Mouse (Mus musculus): Measurements from ENCODE around the gene Gm5148. TPM values are rescaled to one million over a fixed set of nuclear protein-coding genes. Genes with fewer than 3 reads are reported as not detected.
A peak's percentile ranks its signal among the peaks of the same experiment; 100 is the strongest.

The Gm5148 gene
- polyA plus RNA-seq, 1 experiment from 2014 or later, result 8.1 TPM

DNA sequence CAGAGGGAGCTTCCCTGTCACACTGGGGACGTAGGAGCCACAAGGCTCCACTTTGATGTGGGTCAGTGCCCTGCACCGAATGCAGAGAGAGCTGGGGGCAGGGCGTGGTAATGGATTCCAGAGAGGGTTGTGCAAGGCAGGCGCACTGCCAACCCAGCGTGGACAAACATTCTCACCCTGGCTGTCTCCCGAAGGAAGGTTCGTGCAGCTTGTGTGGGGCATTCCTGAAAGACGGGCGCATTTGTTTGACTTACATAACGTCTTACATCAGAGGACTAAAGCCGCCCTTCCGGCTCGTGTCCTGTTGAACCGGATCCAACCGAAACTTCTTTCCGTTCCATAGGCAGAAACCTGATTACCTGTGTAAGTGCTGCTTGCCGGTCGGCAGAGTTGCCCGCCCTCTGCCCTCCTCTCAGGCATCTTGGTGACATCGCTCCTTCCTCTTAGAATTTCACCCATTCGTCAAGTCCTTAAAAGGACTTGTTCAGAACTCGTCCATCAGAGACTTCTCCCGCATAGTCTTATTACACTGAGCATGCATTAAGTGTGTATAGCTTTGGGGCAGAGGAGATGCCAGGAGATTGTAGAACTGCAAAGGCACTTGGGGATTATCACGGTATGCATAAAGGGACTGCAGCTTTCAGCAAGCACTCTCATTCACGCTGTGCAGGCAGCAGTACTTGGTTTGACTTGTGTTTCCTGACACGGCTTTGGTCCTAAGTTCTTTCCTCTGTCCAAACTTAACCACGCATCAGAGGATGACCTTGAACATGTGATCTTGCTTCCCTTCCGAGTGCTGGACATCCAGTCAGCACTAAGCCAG, 36.9 kb downstream of the Gm5148 start:
- H3K4me3 ChIP-seq (ENCODE audit: low read length), result peak overlapping the region; percentile 17; the same call in 1 of the 2 replicates
- peak overlapping the region; percentile 31 for H3K9ac ChIP-seq (ENCODE audit: low read depth, low read length)
- ATAC-seq (ENCODE audit: low FRiP score, low TSS enrichment), result peak; percentile 76; the same call in 1 of the 2 replicates
- no peaks in the 10 kb centered on the region for H3K9me3 ChIP-seq (ENCODE audit: control insufficient read depth, low read length)
- H3K4me1 ChIP-seq (ENCODE audit: control insufficient read depth, insufficient read depth, low read length), result peaks cover 7% of the 10 kb centered on the region
- WGBS, result 25% methylated on average over 28 of the region's 28 CpGs
- peak overlapping the region; percentile 45 for H3K4me2 ChIP-seq (replicated peaks; ENCODE audit: low read depth, low read length)
- no peaks in the 10 kb centered on the region for H3K36me3 ChIP-seq (ENCODE audit: control insufficient read depth, insufficient read depth, low read length)
- H3K27ac ChIP-seq (ENCODE audit: low read depth, low read length), result peak overlapping the region; percentile 53; the same call in 1 of the 2 replicates
- H3K27me3 ChIP-seq (ENCODE audit: control insufficient read depth, insufficient read depth, low read length), result no peaks in the 10 kb centered on the region

DNA sequence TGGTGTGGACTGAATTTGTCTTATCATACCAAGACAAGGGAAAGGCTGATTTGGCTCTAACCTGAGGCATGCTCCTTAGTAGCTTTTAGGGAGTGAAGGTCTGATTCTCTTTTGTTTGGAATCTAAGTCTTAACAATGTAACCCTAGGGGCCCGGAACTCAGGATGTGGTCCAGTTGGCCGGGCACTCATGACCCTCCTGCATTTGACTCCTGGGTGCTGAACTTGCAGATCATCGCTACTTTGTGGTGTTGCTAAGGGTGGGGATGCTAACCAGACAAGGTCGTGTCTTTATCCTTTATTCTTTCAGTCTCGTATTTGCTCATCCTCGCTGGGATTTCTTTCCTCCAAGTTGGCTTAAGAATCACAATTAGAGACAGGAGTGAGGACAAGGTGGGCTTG, 37.5 kb downstream of the Gm5148 start:
- H3K9ac ChIP-seq (ENCODE audit: low read depth, low read length), result peak overlapping the region; percentile 31
- H3K27me3 ChIP-seq (ENCODE audit: control insufficient read depth, insufficient read depth, low read length), result no peaks in the 10 kb centered on the region
- ATAC-seq (ENCODE audit: low FRiP score, low TSS enrichment), result no peak
- 25% methylated on average over 6 of the region's 6 CpGs for WGBS
- peak overlapping the region; percentile 45 for H3K4me2 ChIP-seq (replicated peaks; ENCODE audit: low read depth, low read length)
- H3K4me1 ChIP-seq (ENCODE audit: control insufficient read depth, insufficient read depth, low read length), result peaks cover 7% of the 10 kb centered on the region
- peak overlapping the region; percentile 53; the same call in 1 of the 2 replicates for H3K27ac ChIP-seq (ENCODE audit: low read depth, low read length)
- H3K4me3 ChIP-seq (ENCODE audit: low read length), result peak overlapping the region; percentile 17; the same call in 1 of the 2 replicates
- no peaks in the 10 kb centered on the region for H3K36me3 ChIP-seq (ENCODE audit: control insufficient read depth, insufficient read depth, low read length)
- no peaks in the 10 kb centered on the region for H3K9me3 ChIP-seq (ENCODE audit: control insufficient read depth, low read length)

DNA sequence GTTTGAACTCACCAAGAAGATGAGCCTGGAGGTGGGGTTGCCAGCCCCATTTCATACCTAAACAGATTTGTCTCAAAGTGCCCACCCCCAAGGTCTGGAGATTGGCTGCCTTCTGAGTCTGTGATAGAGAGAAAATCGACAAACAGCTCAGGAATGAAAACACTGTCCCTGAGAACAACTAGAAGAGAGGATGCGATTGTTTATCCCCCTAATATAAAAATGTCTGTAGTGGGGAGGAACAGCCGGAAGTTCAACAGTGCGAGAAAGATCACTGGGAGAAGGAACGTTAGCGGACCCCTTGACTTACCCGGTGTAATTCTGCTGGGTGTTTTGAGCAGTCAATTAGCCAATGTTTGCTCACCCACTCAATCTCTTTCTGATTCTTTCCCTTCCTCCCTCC, 38.1 kb downstream of the Gm5148 start:
- H3K9me3 ChIP-seq (ENCODE audit: control insufficient read depth, low read length), result no peaks in the 10 kb centered on the region
- H3K27me3 ChIP-seq (ENCODE audit: control insufficient read depth, insufficient read depth, low read length), result no peaks in the 10 kb centered on the region
- ATAC-seq (ENCODE audit: low FRiP score, low TSS enrichment), result no peak
- WGBS, result 25% methylated on average over 7 of the region's 7 CpGs
- no peak overlapping the region for H3K4me3 ChIP-seq (ENCODE audit: low read length)
- peaks cover 7% of the 10 kb centered on the region for H3K4me1 ChIP-seq (ENCODE audit: control insufficient read depth, insufficient read depth, low read length)
- no peak overlapping the region for H3K9ac ChIP-seq (ENCODE audit: low read depth, low read length)
- H3K4me2 ChIP-seq (replicated peaks; ENCODE audit: low read depth, low read length), result no peak overlapping the region
- H3K36me3 ChIP-seq (ENCODE audit: control insufficient read depth, insufficient read depth, low read length), result no peaks in the 10 kb centered on the region
- no peak overlapping the region for H3K27ac ChIP-seq (ENCODE audit: low read depth, low read length)

DNA sequence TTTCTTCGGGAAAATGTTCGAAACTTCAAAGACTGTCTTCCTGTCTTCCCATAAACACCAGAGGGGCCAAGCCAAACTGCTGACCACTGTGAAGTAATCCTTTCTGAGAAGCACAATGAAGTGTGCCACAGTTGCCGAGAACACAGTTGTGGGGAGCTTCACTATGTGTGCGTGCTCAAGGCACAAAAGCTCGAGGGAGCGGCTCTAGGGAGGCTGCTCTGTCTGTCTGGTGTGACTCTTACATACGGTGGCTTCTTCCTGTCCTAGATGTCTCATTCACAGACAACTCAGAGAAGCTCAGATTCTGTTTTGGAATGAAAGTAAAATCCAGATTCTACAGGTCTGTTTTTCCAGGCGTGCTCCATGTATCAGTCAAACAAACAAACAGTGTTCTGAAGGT, 48.0 kb downstream of the Gm5148 start:
- H3K27me3 ChIP-seq (ENCODE audit: control insufficient read depth, insufficient read depth, low read length), result no peaks in the 10 kb centered on the region
- peaks cover 24% of the 10 kb centered on the region for H3K4me1 ChIP-seq (ENCODE audit: control insufficient read depth, insufficient read depth, low read length)
- H3K27ac ChIP-seq (ENCODE audit: low read depth, low read length), result no peak overlapping the region
- no peak overlapping the region for H3K9ac ChIP-seq (ENCODE audit: low read depth, low read length)
- no peak for ATAC-seq (ENCODE audit: low FRiP score, low TSS enrichment)
- 79% methylated on average over 8 of the region's 8 CpGs for whole genome bisulfite sequencing
- no peaks in the 10 kb centered on the region for H3K36me3 ChIP-seq (ENCODE audit: control insufficient read depth, insufficient read depth, low read length)
- H3K9me3 ChIP-seq (ENCODE audit: control insufficient read depth, low read length), result no peaks in the 10 kb centered on the region
- H3K4me3 ChIP-seq (ENCODE audit: low read length), result no peak overlapping the region
- H3K4me2 ChIP-seq (replicated peaks; ENCODE audit: low read depth, low read length), result no peak overlapping the region

DNA sequence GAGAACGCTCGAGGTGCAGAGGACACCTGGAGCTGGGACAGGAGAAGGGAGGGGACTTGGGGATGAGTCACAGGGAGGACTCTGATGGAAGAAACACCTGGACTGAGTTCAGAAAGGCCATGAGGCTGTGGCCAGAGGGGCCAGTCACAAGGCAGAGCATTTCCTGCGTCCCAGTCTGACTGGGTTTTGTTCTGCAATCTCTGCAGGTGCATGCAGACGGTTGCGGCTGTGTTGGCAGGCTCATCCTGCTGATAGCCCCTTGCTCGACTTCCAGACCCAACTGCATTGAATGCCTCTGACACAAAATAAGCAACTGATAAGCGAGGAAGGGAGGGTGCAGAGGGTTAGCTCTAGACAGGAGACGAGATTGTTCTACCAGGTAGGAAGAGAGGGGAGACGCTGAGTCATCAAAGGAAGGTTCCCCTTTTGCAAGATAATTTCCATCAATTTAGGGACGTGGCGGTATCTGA, 49.2 kb downstream of the Gm5148 start:
- no peak overlapping the region for H3K4me2 ChIP-seq (replicated peaks; ENCODE audit: low read depth, low read length)
- peaks cover 24% of the 10 kb centered on the region for H3K4me1 ChIP-seq (ENCODE audit: control insufficient read depth, insufficient read depth, low read length)
- ATAC-seq (ENCODE audit: low FRiP score, low TSS enrichment), result no peak
- no peaks in the 10 kb centered on the region for H3K9me3 ChIP-seq (ENCODE audit: control insufficient read depth, low read length)
- no peak overlapping the region for H3K27ac ChIP-seq (ENCODE audit: low read depth, low read length)
- no peaks in the 10 kb centered on the region for H3K27me3 ChIP-seq (ENCODE audit: control insufficient read depth, insufficient read depth, low read length)
- WGBS, result 80% methylated on average over 11 of the region's 11 CpGs
- H3K4me3 ChIP-seq (ENCODE audit: low read length), result no peak overlapping the region
- no peaks in the 10 kb centered on the region for H3K36me3 ChIP-seq (ENCODE audit: control insufficient read depth, insufficient read depth, low read length)
- H3K9ac ChIP-seq (ENCODE audit: low read depth, low read length), result no peak overlapping the region

DNA sequence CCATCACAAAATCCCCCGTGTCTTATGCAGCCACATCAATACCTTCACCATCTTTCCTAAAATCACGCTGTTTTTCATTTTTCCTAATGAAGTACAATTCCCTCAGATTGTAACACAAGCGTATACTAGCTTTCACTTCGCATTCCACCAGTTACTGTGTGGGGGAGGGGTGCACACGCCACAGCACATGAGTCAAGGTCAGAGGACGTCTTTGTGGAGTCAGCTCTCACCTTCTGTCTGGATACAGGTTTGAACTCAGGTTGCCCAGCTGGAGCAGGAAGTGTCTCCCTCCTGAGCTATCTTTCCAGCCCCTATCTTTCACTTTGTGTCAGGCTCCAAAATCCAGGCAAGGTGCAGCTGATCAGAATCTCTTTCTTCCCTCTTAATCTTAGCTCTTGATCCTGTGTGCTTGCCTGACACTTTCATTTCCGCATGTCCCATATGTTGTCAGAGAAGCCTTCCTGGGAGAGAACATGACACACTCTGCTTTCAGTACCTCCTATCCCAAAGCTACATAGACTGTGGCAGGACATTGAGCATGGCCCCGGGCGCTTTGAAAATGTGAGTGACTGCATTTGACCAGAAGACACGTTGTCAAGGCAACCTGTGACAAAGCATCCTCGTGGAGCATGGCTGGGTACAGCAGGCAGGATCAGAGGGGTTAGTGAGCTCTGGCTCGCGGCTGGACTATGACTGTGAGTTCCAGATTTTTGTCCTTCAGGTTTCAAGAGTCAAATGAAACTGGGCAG, 50.6 kb downstream of the Gm5148 start:
- H3K27me3 ChIP-seq (ENCODE audit: control insufficient read depth, insufficient read depth, low read length), result no peaks in the 10 kb centered on the region
- WGBS, result 61% methylated on average over 13 of the region's 13 CpGs
- H3K9me3 ChIP-seq (ENCODE audit: control insufficient read depth, low read length), result peaks cover 10% of the 10 kb centered on the region
- no peaks in the 10 kb centered on the region for H3K36me3 ChIP-seq (ENCODE audit: control insufficient read depth, insufficient read depth, low read length)
- H3K4me2 ChIP-seq (replicated peaks; ENCODE audit: low read depth, low read length), result no peak overlapping the region
- peaks cover 24% of the 10 kb centered on the region for H3K4me1 ChIP-seq (ENCODE audit: control insufficient read depth, insufficient read depth, low read length)
- H3K9ac ChIP-seq (ENCODE audit: low read depth, low read length), result no peak overlapping the region
- no peak overlapping the region for H3K4me3 ChIP-seq (ENCODE audit: low read length)
- ATAC-seq (ENCODE audit: low FRiP score, low TSS enrichment), result no peak
- H3K27ac ChIP-seq (ENCODE audit: low read depth, low read length), result no peak overlapping the region

DNA sequence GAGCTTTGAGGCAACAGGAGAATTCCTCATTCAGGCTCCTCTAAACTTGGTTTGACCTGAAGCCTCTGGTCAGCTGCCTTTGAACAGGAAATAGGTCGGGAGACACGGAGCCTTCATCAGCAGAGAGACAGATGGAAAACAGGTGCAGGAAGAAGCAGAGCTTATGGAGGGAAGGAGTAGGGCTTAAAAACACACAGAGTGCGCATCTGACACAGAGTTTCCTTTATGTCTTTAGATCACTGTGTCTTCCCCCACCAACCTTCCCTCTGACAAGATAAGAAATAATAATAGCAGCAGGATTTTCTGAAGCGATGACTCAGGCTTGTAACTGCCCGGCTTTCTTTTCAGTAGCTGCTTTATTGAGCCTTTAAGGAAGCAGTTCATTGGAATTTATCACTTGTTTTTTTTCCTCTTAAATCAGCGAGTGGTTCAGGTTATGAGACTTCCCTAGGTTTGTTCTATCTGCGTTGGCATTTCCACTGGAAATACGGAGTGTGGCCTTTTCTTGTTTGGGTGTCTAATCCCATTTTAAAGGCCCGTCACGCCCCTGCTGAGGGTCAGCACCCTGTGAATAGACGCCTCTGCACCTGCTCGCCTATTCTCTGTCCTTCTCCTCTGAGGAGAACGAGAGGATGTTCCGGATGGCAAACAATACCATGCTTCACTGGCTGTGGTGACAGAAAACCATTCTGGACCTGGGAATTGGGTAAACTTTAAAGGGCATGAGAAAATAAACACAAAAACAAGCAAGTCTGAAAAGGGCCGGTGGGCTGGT, 51.8 kb downstream of the Gm5148 start:
- no peak overlapping the region for H3K4me2 ChIP-seq (replicated peaks; ENCODE audit: low read depth, low read length)
- no peak overlapping the region for H3K9ac ChIP-seq (ENCODE audit: low read depth, low read length)
- peaks cover 12% of the 10 kb centered on the region for H3K9me3 ChIP-seq (ENCODE audit: control insufficient read depth, low read length)
- ATAC-seq (ENCODE audit: low FRiP score, low TSS enrichment), result 0 out of 2 replicates have a peak, but pooled peaks have one; percentile 50
- 21% methylated on average over 15 of the region's 15 CpGs for WGBS
- H3K36me3 ChIP-seq (ENCODE audit: control insufficient read depth, insufficient read depth, low read length), result no peaks in the 10 kb centered on the region
- H3K27me3 ChIP-seq (ENCODE audit: control insufficient read depth, insufficient read depth, low read length), result no peaks in the 10 kb centered on the region
- H3K4me1 ChIP-seq (ENCODE audit: control insufficient read depth, insufficient read depth, low read length), result peaks cover 25% of the 10 kb centered on the region
- no peak overlapping the region; the same call in 1 of the 2 replicates for H3K27ac ChIP-seq (ENCODE audit: low read depth, low read length)
- no peak overlapping the region for H3K4me3 ChIP-seq (ENCODE audit: low read length)

DNA sequence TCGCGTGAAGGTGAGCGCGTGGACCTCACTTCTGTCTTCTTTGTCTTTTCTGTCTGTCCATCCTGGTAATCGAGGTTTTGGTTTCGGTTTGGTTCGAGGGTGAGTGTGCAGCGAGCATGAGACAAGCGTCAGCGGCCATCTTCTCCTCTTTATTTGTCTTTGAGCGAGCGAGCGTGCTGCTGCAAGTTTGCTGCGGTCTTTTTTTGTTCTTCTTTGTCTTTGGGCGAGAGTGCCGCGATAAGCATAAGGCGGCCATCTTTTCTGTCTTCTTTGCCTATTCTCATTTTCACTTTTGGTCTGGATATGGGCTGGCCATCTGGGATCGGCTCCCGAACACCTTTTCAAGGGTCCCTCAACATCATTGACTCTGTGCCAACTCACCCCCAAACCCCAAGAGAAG, 55.2 kb downstream of the Gm5148 start:
- H3K4me1 ChIP-seq (ENCODE audit: control insufficient read depth, insufficient read depth, low read length), result peaks cover 39% of the 10 kb centered on the region
- no peak overlapping the region for H3K4me2 ChIP-seq (replicated peaks; ENCODE audit: low read depth, low read length)
- H3K9me3 ChIP-seq (ENCODE audit: control insufficient read depth, low read length), result peaks cover 16% of the 10 kb centered on the region
- WGBS, result 97% methylated on average over 20 of the region's 20 CpGs
- H3K27ac ChIP-seq (ENCODE audit: low read depth, low read length), result no peak overlapping the region
- no peaks in the 10 kb centered on the region for H3K36me3 ChIP-seq (ENCODE audit: control insufficient read depth, insufficient read depth, low read length)
- no peaks in the 10 kb centered on the region for H3K27me3 ChIP-seq (ENCODE audit: control insufficient read depth, insufficient read depth, low read length)
- no peak overlapping the region for H3K4me3 ChIP-seq (ENCODE audit: low read length)
- no peak overlapping the region for H3K9ac ChIP-seq (ENCODE audit: low read depth, low read length)
- no peak for ATAC-seq (ENCODE audit: low FRiP score, low TSS enrichment)

Data from kidney, embryonic 14.5 days (tissue).